Mouse (Mus musculus) left cerebral cortex, adult 18-20 months (tissue): ENCODE measurements at regions not wholly inside any gene's neighbourhood (a gene's known extent, or its start where the extent isn't known, plus 50 kb on each side); places are given as distances from the start of the nearest gene placed in this dataset.

Experiments used
- DNase-seq, 2 experiments: peaks; one replicate each; pipeline ENCODE4 v3.0.0; 2021 to 2022; ENCODE audit warnings: low spot score in 2 of 2, mixed read lengths in 1 of 2

- DNase-seq, result peak; percentile 86 to 91
Measured at GRCm38 (mm10) chr10:83819266-83819949, 96.7 kb downstream of the 1500009L16Rik start.

GRCm38 (mm10) chr10:83819950-83820275 is 97.2 kb downstream of the 1500009L16Rik start:
- no peak for DNase-seq

GRCm38 (mm10) chr10:83821089-83821488 is 98.4 kb downstream of the 1500009L16Rik start:
- no peak for DNase-seq

GRCm38 (mm10) chr10:83826105-83826504 is 103.4 kb downstream of the 1500009L16Rik start:
- DNase-seq, result no peak

GRCm38 (mm10) chr10:83836351-83836750 is 113.7 kb downstream of the 1500009L16Rik start:
- peak; percentile 5 to 12 for DNase-seq

- no peak for DNase-seq
Measured at GRCm38 (mm10) chr10:83840226-83840625, 117.6 kb downstream of the 1500009L16Rik start.

- DNase-seq, result no peak
Measured at GRCm38 (mm10) chr10:83850881-83851280, 128.2 kb downstream of the 1500009L16Rik start.

- DNase-seq, result no peak
Measured at GRCm38 (mm10) chr10:83852194-83852593, 129.5 kb downstream of the 1500009L16Rik start.

GRCm38 (mm10) chr10:83852806-83853205 is 130.1 kb downstream of the 1500009L16Rik start:
- DNase-seq, result no peak

- DNase-seq, result no peak
Measured at GRCm38 (mm10) chr10:83857794-83858442, 135.3 kb downstream of the 1500009L16Rik start.

- no peak for DNase-seq
Measured at GRCm38 (mm10) chr10:83858689-83859088, 136.0 kb downstream of the 1500009L16Rik start.

- no peak for DNase-seq
Measured at GRCm38 (mm10) chr10:83859633-83860032, 137.0 kb downstream of the 1500009L16Rik start.

- DNase-seq, result no peak
Measured at GRCm38 (mm10) chr10:83861574-83862190, 139.0 kb downstream of the 1500009L16Rik start.

GRCm38 (mm10) chr10:83864591-83864990 is 141.9 kb downstream of the 1500009L16Rik start:
- no peak for DNase-seq

- DNase-seq, result no peak
Measured at GRCm38 (mm10) chr10:83865929-83866328, 143.3 kb downstream of the 1500009L16Rik start.

- DNase-seq, result no peak
Measured at GRCm38 (mm10) chr10:83871736-83872400, 149.2 kb downstream of the 1500009L16Rik start.

- DNase-seq, result no peak
Measured at GRCm38 (mm10) chr10:83878745-83879144, 156.1 kb downstream of the 1500009L16Rik start.

GRCm38 (mm10) chr10:83882119-83882890 is 159.6 kb downstream of the 1500009L16Rik start:
- no peak for DNase-seq

GRCm38 (mm10) chr10:83882891-83883185 is 160.2 kb downstream of the 1500009L16Rik start:
- DNase-seq, result no peak

GRCm38 (mm10) chr10:83884553-83884952 is 161.9 kb downstream of the 1500009L16Rik start:
- no peak for DNase-seq

- no peak for DNase-seq
Measured at GRCm38 (mm10) chr10:83888587-83888986, 165.9 kb downstream of the 1500009L16Rik start.
